Mouse (Mus musculus) megakaryocyte, embryonic 14.5 days (primary cell): ENCODE data around the gene Pde4d. TPM values are rescaled to one million over a fixed set of nuclear protein-coding genes. Genes with fewer than 3 reads are reported as not detected.

ENCODE experiments used
- H3K27me3 ChIP-seq: replicated peaks from 2 replicates; pipeline ENCODE3; 2012; ENCODE audit warnings: inconsistent platforms
- H3K36me3 ChIP-seq: replicated peaks from 2 replicates; pipeline ENCODE3; 2012; ENCODE audit warnings: low read length, inconsistent platforms, mixed read lengths
- H3K4me1 ChIP-seq: 2 replicates; pipeline ENCODE4 v1.6.1; 2012; ENCODE audit warnings: inconsistent platforms
- H3K4me3 ChIP-seq: replicated peaks from 2 replicates; pipeline ENCODE3; 2012; ENCODE audit warnings: moderate library complexity, mild to moderate bottlenecking, inconsistent platforms
- H3K9me3 ChIP-seq: 2 replicates; pipeline ENCODE4 v1.6.1; 2012; ENCODE audit warnings: inconsistent platforms
- FLI1 ChIP-seq: IDR thresholded peaks from 2 replicates; pipeline ENCODE4 v1.6.1; 2012; ENCODE audit warnings: low read length, inconsistent platforms, mixed read lengths
- GATA1 ChIP-seq: IDR thresholded peaks from 3 replicates; pipeline ENCODE4 v1.6.1; 2012; ENCODE audit warnings: mixed read lengths, low read length, inconsistent platforms, borderline replicate concordance
- polyA plus RNA-seq: library from polyadenylated mRNA; stranded (reverse); fragments of >175 nt; gene quantifications from 2 replicates; pipeline ENCODE4 v1.2.3, GENCODE M21; 2012; ENCODE audit warnings: low replicate concordance; ENCODE audit not compliant: insufficient read depth

Pde4d gene
- polyA plus RNA-seq, 1 experiment = 2.8 TPM

- Histone ChIP-seq H3K27me3 (no peaks in the 10 kb centered on the region), H3K9me3 (no peaks in the 10 kb centered on the region), H3K36me3 (no peaks in the 10 kb centered on the region), H3K4me3 (no peak overlapping the region), H3K4me1 (peaks cover 23% of the 10 kb centered on the region)
- TF ChIP-seq GATA1 (no peak), FLI1 (no peak)
Measured at GRCm38 (mm10) chr13:109677617-109678016, 1227.9 kb downstream of the Pde4d start.

DNA sequence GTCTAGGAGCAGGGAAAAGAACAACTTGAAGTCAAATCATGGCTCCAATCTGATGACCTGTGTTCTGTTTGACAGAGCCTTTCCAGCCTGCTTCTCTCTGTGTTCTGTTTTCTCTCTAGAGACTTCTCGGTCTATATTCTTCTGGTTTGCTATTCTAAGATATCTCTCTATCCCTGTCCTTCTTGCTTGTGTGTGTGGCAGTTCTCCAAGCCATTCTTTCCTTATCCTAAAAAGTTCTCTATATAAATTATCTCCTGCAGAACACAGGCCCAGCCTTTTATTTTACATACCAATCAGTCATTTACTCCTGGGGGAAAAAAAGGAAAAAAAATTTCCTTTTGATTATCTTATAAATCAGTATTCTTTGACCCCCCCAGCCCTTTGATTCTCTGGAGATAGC lies 1229.2 kb downstream of the Pde4d start:
- peaks cover 25% of the 10 kb centered on the region for H3K4me1 ChIP-seq

GRCm38 (mm10) chr13:109680229-109680628 lies 1230.5 kb downstream of the Pde4d start:
- TF ChIP-seq FLI1 = no peak
- no peak for TF ChIP-seq GATA1
- no peaks in the 10 kb centered on the region for H3K9me3 ChIP-seq
- no peak overlapping the region for H3K4me3 ChIP-seq
- H3K4me1 ChIP-seq = peaks cover 30% of the 10 kb centered on the region
- no peaks in the 10 kb centered on the region for H3K36me3 ChIP-seq
- no peaks in the 10 kb centered on the region for H3K27me3 ChIP-seq

More for the DNA sequence above, 1229.2 kb downstream of the Pde4d start:
- Histone ChIP-seq H3K4me3 (no peak overlapping the region), H3K27me3 (no peaks in the 10 kb centered on the region), H3K9me3 (no peaks in the 10 kb centered on the region), H3K36me3 (no peaks in the 10 kb centered on the region)
- TF ChIP-seq GATA1 (no peak), FLI1 (no peak)

DNA sequence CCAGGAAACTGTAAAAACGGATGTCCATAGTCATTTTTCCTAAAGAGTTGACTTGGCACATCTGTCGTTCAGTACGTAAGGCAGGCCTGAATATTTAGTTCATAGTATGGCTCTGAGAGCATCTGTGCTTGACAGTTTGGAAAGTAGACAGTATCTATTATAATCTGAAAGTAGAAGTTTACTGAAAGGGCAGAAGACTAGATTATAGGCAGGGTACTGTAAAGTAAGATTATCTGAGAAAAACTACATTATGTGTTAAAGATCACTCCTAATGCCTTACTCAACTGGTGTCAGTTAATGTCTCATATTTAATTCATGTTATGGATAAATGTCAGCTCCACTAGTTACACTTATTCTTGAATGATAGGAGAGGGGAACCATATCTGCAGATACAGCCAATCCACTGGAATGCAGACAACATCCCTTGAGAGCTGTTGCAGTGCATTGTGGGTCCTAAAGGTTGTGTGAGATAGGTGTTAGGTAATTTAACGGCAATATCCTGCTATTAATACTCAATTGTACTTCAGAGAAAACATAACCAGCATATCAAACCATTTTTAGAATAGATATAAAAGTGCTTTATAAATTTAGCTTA lies 1232.0 kb downstream of the Pde4d start:
- TF ChIP-seq FLI1 (no peak), GATA1 (no peak)
- H3K4me1 ChIP-seq = peaks cover 24% of the 10 kb centered on the region
- no peaks in the 10 kb centered on the region for H3K36me3 ChIP-seq

DNA sequence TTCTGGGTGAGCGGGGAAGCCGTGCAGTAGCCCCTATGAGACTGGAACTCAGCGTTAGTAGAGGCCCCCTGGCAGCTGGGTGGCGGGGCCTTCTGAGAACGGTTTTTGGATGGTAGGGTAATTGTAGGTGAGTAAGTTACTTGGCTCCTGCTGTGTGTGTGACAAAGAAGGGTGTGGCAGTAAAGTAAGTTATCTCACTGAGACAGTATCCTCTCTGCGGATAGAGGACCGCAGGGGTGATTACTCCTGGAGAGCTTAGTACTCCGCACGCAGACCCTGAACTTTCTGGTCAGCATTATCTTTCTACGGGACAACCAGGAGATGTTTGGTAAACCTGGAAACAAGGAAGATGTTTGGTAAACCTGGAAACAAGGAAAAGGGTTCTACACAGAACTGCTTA lies 1233.3 kb downstream of the Pde4d start:
- H3K4me1 ChIP-seq = peaks cover 30% of the 10 kb centered on the region
- no peaks in the 10 kb centered on the region for H3K27me3 ChIP-seq
- H3K9me3 ChIP-seq = no peaks in the 10 kb centered on the region
- H3K36me3 ChIP-seq = no peaks in the 10 kb centered on the region
- no peak overlapping the region for H3K4me3 ChIP-seq
- TF ChIP-seq GATA1 (no peak), FLI1 (no peak)

More for the DNA sequence above, 1232.0 kb downstream of the Pde4d start:
- Histone ChIP-seq H3K27me3 (no peaks in the 10 kb centered on the region), H3K4me3 (no peak overlapping the region), H3K9me3 (no peaks in the 10 kb centered on the region)

- Histone ChIP-seq H3K9me3 (no peaks in the 10 kb centered on the region), H3K4me3 (peak overlapping the region; percentile 93), H3K36me3 (no peaks in the 10 kb centered on the region), H3K27me3 (no peaks in the 10 kb centered on the region), H3K4me1 (peaks cover 41% of the 10 kb centered on the region)
- no peak for TF ChIP-seq FLI1
- no peak for TF ChIP-seq GATA1
Measured at GRCm38 (mm10) chr13:109684985-109685295, 1235.2 kb downstream of the Pde4d start.

GRCm38 (mm10) chr13:109685296-109686115 lies 1235.8 kb downstream of the Pde4d start:
- Histone ChIP-seq H3K27me3 (no peaks in the 10 kb centered on the region), H3K9me3 (no peaks in the 10 kb centered on the region), H3K36me3 (no peaks in the 10 kb centered on the region), H3K4me3 (peak overlapping the region; percentile 93), H3K4me1 (peaks cover 38% of the 10 kb centered on the region)
- no peak for TF ChIP-seq GATA1
- no peak for TF ChIP-seq FLI1

DNA sequence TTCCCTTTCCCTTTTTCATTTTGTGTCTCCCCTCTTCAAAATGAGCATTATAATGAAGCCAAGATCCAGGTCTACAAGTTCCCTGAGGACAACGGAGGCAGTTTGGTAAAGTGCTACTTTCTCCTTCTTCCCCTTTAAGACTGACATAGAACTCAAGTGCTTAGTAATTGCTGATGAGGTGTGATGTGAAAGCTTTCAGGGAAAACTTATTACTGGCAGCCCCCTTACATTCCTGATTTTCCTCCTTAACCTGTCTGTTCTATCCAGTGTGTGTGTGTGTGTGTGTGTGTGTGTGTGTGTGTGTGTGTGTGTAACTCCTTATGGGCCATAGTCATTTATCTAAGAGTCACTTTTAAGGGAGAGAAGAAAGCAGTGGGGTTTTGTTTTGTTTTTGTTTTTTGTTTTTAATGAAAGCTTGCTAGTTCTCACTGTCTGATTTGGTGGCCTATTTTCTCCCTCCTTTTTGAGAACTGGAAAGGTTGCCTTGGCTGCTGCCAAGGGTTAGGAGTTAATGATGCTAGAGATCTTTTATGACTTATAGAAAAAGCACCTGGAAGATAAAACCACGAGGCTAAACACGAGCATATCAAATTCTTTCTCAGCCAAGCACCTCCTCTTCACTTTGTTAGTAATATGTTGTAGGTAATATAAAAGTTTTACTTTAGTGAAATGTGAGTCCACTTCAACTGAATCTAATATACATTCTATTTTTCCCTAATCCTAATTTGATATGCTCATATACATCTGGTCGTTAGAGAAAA lies 1236.5 kb downstream of the Pde4d start:
- Histone ChIP-seq H3K4me1 (peaks cover 37% of the 10 kb centered on the region), H3K36me3 (no peaks in the 10 kb centered on the region), H3K4me3 (peak overlapping the region; percentile 93), H3K27me3 (no peaks in the 10 kb centered on the region), H3K9me3 (no peaks in the 10 kb centered on the region)
- TF ChIP-seq GATA1 = no peak
- TF ChIP-seq FLI1 = no peak

GRCm38 (mm10) chr13:109686906-109687305 lies 1237.2 kb downstream of the Pde4d start:
- TF ChIP-seq FLI1 (no peak), GATA1 (no peak)
- H3K36me3 ChIP-seq = no peaks in the 10 kb centered on the region
- peak overlapping the region; percentile 93 for H3K4me3 ChIP-seq
- H3K9me3 ChIP-seq = no peaks in the 10 kb centered on the region
- peaks cover 37% of the 10 kb centered on the region for H3K4me1 ChIP-seq
- no peaks in the 10 kb centered on the region for H3K27me3 ChIP-seq

DNA sequence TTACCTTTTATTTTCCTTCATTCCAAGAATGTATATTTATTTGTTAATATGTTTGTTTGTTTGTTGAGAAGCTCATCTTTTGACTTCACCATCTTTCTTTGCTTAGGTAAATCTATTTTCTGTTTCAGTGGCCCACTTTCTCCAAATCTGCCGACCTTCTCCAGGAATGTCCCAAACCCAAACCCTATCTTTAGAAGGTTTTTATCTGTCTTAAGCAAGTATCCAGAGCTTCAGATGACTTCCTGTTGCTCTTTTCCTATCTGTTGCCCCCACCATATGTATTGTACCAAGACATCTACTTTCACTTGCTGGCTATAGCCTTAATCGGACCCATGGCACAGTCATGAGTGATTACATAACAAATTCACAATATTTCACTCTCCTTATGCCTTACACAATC lies 1238.4 kb downstream of the Pde4d start:
- Histone ChIP-seq H3K4me3 (peak overlapping the region; percentile 77), H3K27me3 (no peaks in the 10 kb centered on the region), H3K36me3 (no peaks in the 10 kb centered on the region), H3K4me1 (peaks cover 50% of the 10 kb centered on the region), H3K9me3 (no peaks in the 10 kb centered on the region)
- TF ChIP-seq FLI1 = no peak
- no peak for TF ChIP-seq GATA1
